Mouse (Mus musculus) forebrain, embryonic 14.5 days (tissue): ENCODE results near the gene Baiap3. TPM values are rescaled to one million over a fixed set of nuclear protein-coding genes. Genes with fewer than 3 reads are reported as not detected.
A peak's percentile ranks its signal among the peaks of the same experiment; 100 is the strongest.

ENCODE experiments used
- ATAC-seq: fragments of 200-750 bp; cut with Nextera tagmentation; 2 replicates; pipeline ENCODE4 v1.8.0; 2017; ENCODE audit warnings: mild to moderate bottlenecking, moderate library complexity
- DNase-seq: peaks from one replicate; pipeline ENCODE4 v3.0.0-alpha.2; 2015; ENCODE audit warnings: low spot score
- H3K27ac ChIP-seq: fragments of 300-500 bp; sonication (generic); 2 replicates; pipeline ENCODE4 v1.5.1; 2014; ENCODE audit warnings: low read depth, mild to moderate bottlenecking, control low read depth, low read length, moderate library complexity
- H3K27me3 ChIP-seq: fragments of 300-500 bp; sonication (generic); replicated peaks from 2 replicates; pipeline ENCODE4 v1.6.1; 2014; ENCODE audit warnings: low read length, control low read depth, mixed read lengths; ENCODE audit not compliant: control insufficient read depth, insufficient read depth
- H3K36me3 ChIP-seq: fragments of 300-500 bp; sonication (generic); 2 replicates; pipeline ENCODE4 v1.6.1; 2014; ENCODE audit warnings: low read length, control low read depth; ENCODE audit not compliant: control insufficient read depth, insufficient read depth
- H3K4me1 ChIP-seq: fragments of 300-500 bp; sonication (generic); 2 replicates; pipeline ENCODE4 v1.6.1; 2014; ENCODE audit warnings: antibody characterized with exemption, low read length, control low read depth; ENCODE audit not compliant: control insufficient read depth, insufficient read depth
- H3K4me2 ChIP-seq: fragments of 300-500 bp; sonication (generic); 2 replicates; pipeline ENCODE4 v1.6.1; 2014; ENCODE audit warnings: mild to moderate bottlenecking, control low read depth, low read length
- H3K4me3 ChIP-seq: fragments of 300-500 bp; sonication (generic); 2 replicates; pipeline ENCODE4 v1.5.1; 2014; ENCODE audit warnings: low read depth, low read length, control low read depth
- H3K9ac ChIP-seq: fragments of 300-500 bp; sonication (generic); 2 replicates; pipeline ENCODE4 v1.6.1; 2014; ENCODE audit warnings: mild to moderate bottlenecking, low read length, control low read depth, moderate library complexity
- H3K9me3 ChIP-seq: fragments of 300-500 bp; sonication (generic); replicated peaks from 2 replicates; pipeline ENCODE4 v1.6.1; 2016; ENCODE audit warnings: low read length, control low read depth, mixed read lengths; ENCODE audit not compliant: control insufficient read depth
- WGBS: fragments of 180-500 bp; shearing (Covaris S2); extraction: QIAGEN DNeasy Blood & Tissue Kit; methylation state at CpG from one replicate; pipeline ENCODE4 v1.1.7; 2014; 5-methylcytosine and 5-hydroxymethylcytosine counted together
- polyA plus RNA-seq: library from polyadenylated mRNA; unstranded; fragments of >200 nt; fragmentation: Nextera tagmentation; extraction: Ambion mirVana; gene quantifications from 2 replicates; pipeline ENCODE4 v1.2.1, GENCODE M21; 2014

The Baiap3 gene
- polyA plus RNA-seq, 1 experiment from 2014 or later: 4.8 TPM

GRCm38 (mm10) chr17:25221821-25222503, 34.2 kb downstream of the Baiap3 start:
- no peaks in the 10 kb centered on the region for H3K4me1 ChIP-seq
- H3K4me2 ChIP-seq: peak overlapping the region; percentile 53
- no peaks in the 10 kb centered on the region for H3K9me3 ChIP-seq
- H3K27ac ChIP-seq: no peak overlapping the region; the same call in 1 of the 2 replicates
- peak overlapping the region; percentile 60 for H3K9ac ChIP-seq
- peak; percentile 44 for DNase-seq
- 1% methylated on average over 25 of the region's 30 CpGs for WGBS
- peaks cover 23% of the 10 kb centered on the region for H3K36me3 ChIP-seq
- H3K27me3 ChIP-seq: no peaks in the 10 kb centered on the region
- H3K4me3 ChIP-seq: peak overlapping the region; percentile 24
- peak; percentile 88 for ATAC-seq

GRCm38 (mm10) chr17:25220746-25221145, 35.4 kb downstream of the Baiap3 start:
- 83% methylated on average over 1 of the region's 1 CpGs for WGBS

GRCm38 (mm10) chr17:25219492-25220295, 36.5 kb downstream of the Baiap3 start:
- Histone ChIP-seq H3K9ac (no peak overlapping the region), H3K9me3 (no peaks in the 10 kb centered on the region), H3K27me3 (no peaks in the 10 kb centered on the region), H3K4me2 (no peak overlapping the region), H3K36me3 (peaks cover 37% of the 10 kb centered on the region), H3K4me3 (no peak overlapping the region), H3K27ac (no peak overlapping the region), H3K4me1 (no peaks in the 10 kb centered on the region)
- no peak for ATAC-seq
- WGBS: 95% methylated on average over 15 of the region's 15 CpGs
- DNase-seq: no peak

More at GRCm38 (mm10) chr17:25220746-25221145, 35.4 kb downstream of the Baiap3 start:
- ATAC-seq (no peak), DNase-seq (no peak)
- Histone ChIP-seq H3K9ac (no peak overlapping the region), H3K9me3 (no peaks in the 10 kb centered on the region), H3K36me3 (peaks cover 27% of the 10 kb centered on the region), H3K27ac (no peak overlapping the region), H3K4me2 (no peak overlapping the region), H3K4me3 (no peak overlapping the region), H3K27me3 (no peaks in the 10 kb centered on the region), H3K4me1 (no peaks in the 10 kb centered on the region)

- DNase-seq (no peak), ATAC-seq (no peak)
- Histone ChIP-seq H3K36me3 (peaks cover 44% of the 10 kb centered on the region), H3K27me3 (no peaks in the 10 kb centered on the region), H3K27ac (no peak overlapping the region), H3K4me2 (no peak overlapping the region), H3K9me3 (no peaks in the 10 kb centered on the region), H3K9ac (no peak overlapping the region), H3K4me3 (no peak overlapping the region), H3K4me1 (no peaks in the 10 kb centered on the region)
- WGBS: 91% methylated on average over 9 of the region's 9 CpGs
Measured at GRCm38 (mm10) chr17:25218967-25219366, 37.2 kb downstream of the Baiap3 start.

GRCm38 (mm10) chr17:25215431-25215830, 40.7 kb downstream of the Baiap3 start:
- H3K9ac ChIP-seq: no peak overlapping the region
- 79% methylated on average over 3 of the region's 3 CpGs for WGBS
- no peak overlapping the region for H3K4me3 ChIP-seq
- no peak overlapping the region for H3K27ac ChIP-seq
- DNase-seq (no peak), ATAC-seq (no peak)
- no peaks in the 10 kb centered on the region for H3K9me3 ChIP-seq
- H3K27me3 ChIP-seq: no peaks in the 10 kb centered on the region
- H3K36me3 ChIP-seq: peaks cover 63% of the 10 kb centered on the region
- no peak overlapping the region for H3K4me2 ChIP-seq
- H3K4me1 ChIP-seq: no peaks in the 10 kb centered on the region

GRCm38 (mm10) chr17:25211705-25212104, 44.5 kb downstream of the Baiap3 start:
- Histone ChIP-seq H3K36me3 (peaks cover 82% of the 10 kb centered on the region), H3K9me3 (no peaks in the 10 kb centered on the region), H3K9ac (no peak overlapping the region), H3K27me3 (no peaks in the 10 kb centered on the region), H3K4me2 (no peak overlapping the region), H3K4me3 (no peak overlapping the region), H3K4me1 (no peaks in the 10 kb centered on the region), H3K27ac (no peak overlapping the region)
- WGBS: 90% methylated on average over 4 of the region's 4 CpGs
- no peak for ATAC-seq
- no peak for DNase-seq

- H3K4me1 ChIP-seq: no peaks in the 10 kb centered on the region
- peaks cover 81% of the 10 kb centered on the region for H3K36me3 ChIP-seq
- H3K4me2 ChIP-seq: no peak overlapping the region
- no peak overlapping the region for H3K4me3 ChIP-seq
- ATAC-seq (no peak), DNase-seq (peak; percentile 8)
- peak overlapping the region; percentile 9; the same call in 1 of the 2 replicates for H3K27ac ChIP-seq
- H3K27me3 ChIP-seq: no peaks in the 10 kb centered on the region
- H3K9ac ChIP-seq: no peak overlapping the region
- 86% methylated on average over 15 of the region's 15 CpGs for WGBS
- H3K9me3 ChIP-seq: no peaks in the 10 kb centered on the region
Measured at GRCm38 (mm10) chr17:25210680-25211466, 45.3 kb downstream of the Baiap3 start.

- Histone ChIP-seq H3K4me2 (no peak overlapping the region), H3K9me3 (no peaks in the 10 kb centered on the region), H3K9ac (no peak overlapping the region), H3K27me3 (no peaks in the 10 kb centered on the region), H3K36me3 (peaks cover 79% of the 10 kb centered on the region), H3K4me3 (no peak overlapping the region), H3K4me1 (no peaks in the 10 kb centered on the region), H3K27ac (no peak overlapping the region)
- DNase-seq (no peak), ATAC-seq (no peak)
- WGBS: 95% methylated on average over 4 of the region's 4 CpGs
Measured at GRCm38 (mm10) chr17:25210006-25210405, 46.2 kb downstream of the Baiap3 start.
